Mouse (Mus musculus) CD4-positive, CD25-positive, alpha-beta regulatory T cell, adult 4 months (primary cell): ENCODE results near the gene Tsr3. TPM values are rescaled to one million over a fixed set of nuclear protein-coding genes. Genes with fewer than 3 reads are reported as not detected.

Experiments
- ATAC-seq: one replicate; pipeline ENCODE4 v1.8.0; 2017
- polyA plus RNA-seq, 2 experiments: library from polyadenylated mRNA; unstranded; fragments of 100-300 nt; shearing (Covaris generic); gene quantifications; one replicate each; pipeline ENCODE4 v1.2.1; 2017

The Tsr3 gene
- polyA plus RNA-seq, 2 experiments from 2014 or later: 35.1 to 36.0 TPM

GRCm38 (mm10) chr17:25244239-25244638 is 4.3 kb downstream of the Tsr3 start:
- no peak for ATAC-seq

- ATAC-seq: peak; percentile 84
Observed at GRCm38 (mm10) chr17:25248033-25248750, 8.2 kb downstream of the Tsr3 start.

- no peak for ATAC-seq
Observed at GRCm38 (mm10) chr17:25250181-25250835, 10.3 kb downstream of the Tsr3 start.

- no peak for ATAC-seq
Observed at GRCm38 (mm10) chr17:25252643-25253042, 12.7 kb downstream of the Tsr3 start.

- ATAC-seq: no peak
Observed at GRCm38 (mm10) chr17:25253760-25254159, 13.8 kb downstream of the Tsr3 start.

GRCm38 (mm10) chr17:25255110-25255509 is 15.1 kb downstream of the Tsr3 start:
- peak; percentile 36 for ATAC-seq

GRCm38 (mm10) chr17:25256140-25256754 is 16.3 kb downstream of the Tsr3 start, which contains the start of gene Baiap3:
TSS of gene Baiap3 (minus strand) at chr17:25256364.
- ATAC-seq: no peak

- peak; percentile 79 for ATAC-seq
Observed at GRCm38 (mm10) chr17:25257804-25258261, 17.9 kb downstream of the Tsr3 start.

- ATAC-seq: no peak
Observed at GRCm38 (mm10) chr17:25264453-25264852, 24.5 kb downstream of the Tsr3 start.

GRCm38 (mm10) chr17:25270795-25271335 is 30.9 kb downstream of the Tsr3 start:
- no peak for ATAC-seq

- no peak for ATAC-seq
Observed at GRCm38 (mm10) chr17:25272326-25272725, 32.4 kb downstream of the Tsr3 start.

- peak; percentile 78 for ATAC-seq
Observed at GRCm38 (mm10) chr17:25272951-25273705, 33.2 kb downstream of the Tsr3 start.

GRCm38 (mm10) chr17:25273706-25274501 is 33.9 kb downstream of the Tsr3 start:
- ATAC-seq: peak; percentile 78

GRCm38 (mm10) chr17:25274571-25275346 is 34.8 kb downstream of the Tsr3 start, which contains the start of gene Ube2i:
TSS of gene Ube2i (minus strand) at chr17:25274622.
- ATAC-seq: no peak

- no peak for ATAC-seq
Observed at GRCm38 (mm10) chr17:25275833-25276232, 35.9 kb downstream of the Tsr3 start.

GRCm38 (mm10) chr17:25282133-25282532 is 42.2 kb downstream of the Tsr3 start:
- no peak for ATAC-seq

GRCm38 (mm10) chr17:25285033-25285432 is 45.1 kb downstream of the Tsr3 start:
- ATAC-seq: peak; percentile 82

- no peak for ATAC-seq
Observed at GRCm38 (mm10) chr17:25288842-25289241, 48.9 kb downstream of the Tsr3 start.

- no peak for ATAC-seq
Observed at GRCm38 (mm10) chr17:25290411-25290810, 50.4 kb downstream of the Tsr3 start.
